Mouse (Mus musculus) neural tube, embryonic 14.5 days (tissue): ENCODE results near the gene Slc41a1. TPM values are rescaled to one million over a fixed set of nuclear protein-coding genes. Genes with fewer than 3 reads are reported as not detected.

Experiments used
- ATAC-seq: fragments of 200-750 bp; cut with Nextera tagmentation; 2 replicates; pipeline ENCODE4 v1.8.0; 2017; ENCODE audit warnings: low read depth, mild to moderate bottlenecking, moderate TSS enrichment, moderate library complexity
- H3K27ac ChIP-seq: fragments of 300-500 bp; sonication (generic); 2 replicates; pipeline ENCODE4 v1.5.1; 2014; ENCODE audit warnings: low read depth, mild to moderate bottlenecking, control low read depth, low read length, moderate library complexity, mixed read lengths
- H3K27me3 ChIP-seq: fragments of 300-500 bp; sonication (generic); 2 replicates; pipeline ENCODE4 v1.6.1; 2014; ENCODE audit warnings: low read length; ENCODE audit not compliant: control insufficient read depth, insufficient read depth
- H3K36me3 ChIP-seq: fragments of 300-500 bp; sonication (generic); 2 replicates; pipeline ENCODE4 v1.6.1; 2014; ENCODE audit warnings: low read length, mixed read lengths; ENCODE audit not compliant: control insufficient read depth, insufficient read depth
- H3K4me1 ChIP-seq: fragments of 300-500 bp; sonication (generic); 2 replicates; pipeline ENCODE4 v1.6.1; 2014; ENCODE audit warnings: low read length; ENCODE audit not compliant: control insufficient read depth, insufficient read depth
- H3K4me2 ChIP-seq: fragments of 300-500 bp; sonication (generic); 2 replicates; pipeline ENCODE4 v1.6.1; 2014; ENCODE audit warnings: mild to moderate bottlenecking, low read depth, low read length, control low read depth
- H3K4me3 ChIP-seq: fragments of 300-500 bp; sonication (generic); 2 replicates; pipeline ENCODE4 v1.5.1; 2014; ENCODE audit warnings: low read depth, low read length, control low read depth, mixed read lengths
- H3K9ac ChIP-seq: fragments of 300-500 bp; sonication (generic); replicated peaks from 2 replicates; pipeline ENCODE4 v1.6.1; 2014; ENCODE audit warnings: low read depth, mild to moderate bottlenecking, control low read depth, low read length, mixed read lengths
- H3K9me3 ChIP-seq: fragments of 300-500 bp; sonication (generic); 2 replicates; pipeline ENCODE4 v1.6.1; 2016; ENCODE audit warnings: low read length; ENCODE audit not compliant: control insufficient read depth
- WGBS: fragments of 180-500 bp; shearing (Covaris S2); extraction: QIAGEN DNeasy Blood & Tissue Kit; methylation state at CpG from one replicate; pipeline ENCODE4 v1.1.7; 2014; 5-methylcytosine and 5-hydroxymethylcytosine counted together
- polyA plus RNA-seq: library from polyadenylated mRNA; unstranded; fragments of >200 nt; fragmentation: Nextera tagmentation; extraction: Ambion mirVana; gene quantifications from 2 replicates; pipeline ENCODE4 v1.2.1, GENCODE M21; 2014

The Slc41a1 gene
- polyA plus RNA-seq, 1 experiment from 2014 or later, result 7.8 TPM

GRCm38 (mm10) chr1:131830971-131831641, 3.8 kb downstream of the Slc41a1 start:
- Histone ChIP-seq H3K9ac (no peak overlapping the region), H3K4me1 (peaks cover 19% of the 10 kb centered on the region), H3K9me3 (no peaks in the 10 kb centered on the region), H3K4me3 (no peak overlapping the region), H3K4me2 (no peak overlapping the region), H3K27me3 (no peaks in the 10 kb centered on the region), H3K36me3 (no peaks in the 10 kb centered on the region), H3K27ac (no peak overlapping the region)
- WGBS, result 80% methylated on average over 8 of the region's 8 CpGs
- no peak for ATAC-seq

DNA sequence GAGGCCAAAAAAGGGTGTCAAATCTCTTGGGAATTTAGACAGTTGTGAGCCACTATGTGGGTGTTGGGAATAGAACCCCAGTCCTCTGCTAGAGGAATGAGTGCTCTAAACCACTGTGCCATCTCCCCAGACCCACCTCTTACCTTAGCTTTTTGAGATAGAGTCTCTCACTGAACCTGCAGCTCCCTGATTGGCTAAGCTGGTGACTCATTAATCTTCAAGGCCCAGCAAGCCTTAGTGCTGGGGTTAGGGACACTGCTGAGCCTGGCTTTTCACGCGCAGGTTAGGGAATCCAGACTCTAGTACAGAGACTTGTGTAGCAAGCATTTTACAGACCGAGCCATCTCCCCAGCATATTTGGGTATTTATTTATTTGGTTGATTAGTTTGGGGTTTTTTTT, 9.7 kb downstream of the Slc41a1 start:
- Histone ChIP-seq H3K36me3 (peaks cover 8% of the 10 kb centered on the region), H3K27me3 (no peaks in the 10 kb centered on the region), H3K27ac (no peak overlapping the region), H3K4me3 (no peak overlapping the region), H3K4me1 (peaks cover 1% of the 10 kb centered on the region; the same call in 1 of the 2 replicates), H3K9me3 (no peaks in the 10 kb centered on the region), H3K9ac (no peak overlapping the region), H3K4me2 (no peak overlapping the region)
- no peak for ATAC-seq
- WGBS, result 79% methylated on average over 3 of the region's 3 CpGs

DNA sequence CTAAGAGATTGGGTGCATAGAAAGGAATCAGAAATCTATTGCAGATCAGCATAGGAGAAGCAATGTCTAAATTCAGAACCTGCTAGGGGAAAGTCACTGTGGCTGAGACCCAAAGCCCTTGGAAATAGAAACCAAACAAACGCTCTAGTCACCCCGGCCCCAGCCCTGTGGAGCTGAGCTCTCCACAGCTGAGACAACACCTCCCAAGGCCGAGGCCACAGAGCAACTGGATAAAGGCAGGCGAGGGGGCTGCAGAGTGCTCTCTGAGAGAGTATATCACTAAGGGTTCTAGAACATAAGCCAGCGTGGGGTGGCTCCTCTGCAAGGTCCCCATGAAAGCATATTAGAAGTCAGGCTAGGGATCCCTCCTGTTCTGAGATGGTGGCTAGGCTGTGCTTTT, 11.2 kb downstream of the Slc41a1 start:
- Histone ChIP-seq H3K27me3 (no peaks in the 10 kb centered on the region), H3K9ac (no peak overlapping the region), H3K4me2 (no peak overlapping the region), H3K4me3 (no peak overlapping the region), H3K4me1 (no peaks in the 10 kb centered on the region), H3K27ac (no peak overlapping the region), H3K36me3 (peaks cover 9% of the 10 kb centered on the region), H3K9me3 (no peaks in the 10 kb centered on the region)
- no peak for ATAC-seq
- WGBS, result 90% methylated on average over 5 of the region's 5 CpGs

DNA sequence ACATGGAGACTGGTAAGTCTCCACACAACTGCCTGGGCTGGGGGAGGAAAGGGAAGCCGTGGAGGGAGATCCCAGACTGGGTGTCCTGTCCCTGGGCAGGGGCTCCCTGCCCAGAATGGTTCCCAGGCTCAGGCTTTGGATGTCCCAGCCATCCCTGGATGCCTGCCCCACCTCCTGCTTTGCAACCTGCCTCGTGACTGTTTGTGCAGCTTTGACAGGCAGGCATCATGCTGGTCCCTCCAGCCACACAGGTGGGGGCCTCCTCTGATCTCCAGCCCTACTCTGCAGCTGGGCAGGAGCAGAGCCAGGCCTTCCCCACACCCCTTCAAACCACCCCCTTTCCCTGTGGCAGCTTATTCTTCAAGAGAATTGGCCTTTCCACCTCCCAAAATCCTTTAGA, 12.0 kb downstream of the Slc41a1 start:
- Histone ChIP-seq H3K9me3 (no peaks in the 10 kb centered on the region), H3K27me3 (no peaks in the 10 kb centered on the region), H3K9ac (no peak overlapping the region), H3K27ac (no peak overlapping the region), H3K4me2 (no peak overlapping the region), H3K4me1 (no peaks in the 10 kb centered on the region), H3K36me3 (peaks cover 17% of the 10 kb centered on the region), H3K4me3 (no peak overlapping the region)
- WGBS, result 52% methylated on average over 2 of the region's 2 CpGs
- no peak for ATAC-seq

GRCm38 (mm10) chr1:131842221-131842620, 14.9 kb downstream of the Slc41a1 start:
- Histone ChIP-seq H3K4me3 (no peak overlapping the region), H3K4me1 (no peaks in the 10 kb centered on the region), H3K27ac (no peak overlapping the region), H3K36me3 (peaks cover 24% of the 10 kb centered on the region), H3K9me3 (no peaks in the 10 kb centered on the region), H3K4me2 (no peak overlapping the region), H3K9ac (no peak overlapping the region), H3K27me3 (no peaks in the 10 kb centered on the region)
- 87% methylated on average over 4 of the region's 4 CpGs for WGBS
- no peak for ATAC-seq

DNA sequence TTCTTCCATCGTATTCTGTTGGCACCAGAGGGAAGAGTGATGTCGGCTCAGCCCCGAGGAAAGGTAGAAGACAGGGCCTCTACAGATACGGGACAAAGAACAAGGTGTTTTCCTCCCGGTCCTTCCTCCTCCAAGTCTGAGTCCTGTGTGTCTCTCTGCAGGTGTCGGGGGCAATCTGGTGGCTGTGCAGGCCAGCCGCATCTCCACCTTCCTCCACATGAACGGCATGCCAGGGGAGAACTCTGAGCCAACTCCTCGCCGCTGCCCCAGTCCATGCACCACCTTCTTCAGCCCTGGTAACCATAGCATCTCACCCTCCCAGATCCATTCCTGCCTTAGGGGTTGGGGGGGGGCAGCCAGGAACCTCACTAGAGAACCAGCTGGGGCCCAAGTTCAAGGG, 16.5 kb downstream of the Slc41a1 start:
- Histone ChIP-seq H3K9me3 (no peaks in the 10 kb centered on the region), H3K27ac (no peak overlapping the region), H3K27me3 (no peaks in the 10 kb centered on the region), H3K4me2 (no peak overlapping the region), H3K4me1 (no peaks in the 10 kb centered on the region), H3K36me3 (peaks cover 27% of the 10 kb centered on the region), H3K4me3 (no peak overlapping the region), H3K9ac (no peak overlapping the region)
- 94% methylated on average over 10 of the region's 10 CpGs for WGBS
- no peak for ATAC-seq

DNA sequence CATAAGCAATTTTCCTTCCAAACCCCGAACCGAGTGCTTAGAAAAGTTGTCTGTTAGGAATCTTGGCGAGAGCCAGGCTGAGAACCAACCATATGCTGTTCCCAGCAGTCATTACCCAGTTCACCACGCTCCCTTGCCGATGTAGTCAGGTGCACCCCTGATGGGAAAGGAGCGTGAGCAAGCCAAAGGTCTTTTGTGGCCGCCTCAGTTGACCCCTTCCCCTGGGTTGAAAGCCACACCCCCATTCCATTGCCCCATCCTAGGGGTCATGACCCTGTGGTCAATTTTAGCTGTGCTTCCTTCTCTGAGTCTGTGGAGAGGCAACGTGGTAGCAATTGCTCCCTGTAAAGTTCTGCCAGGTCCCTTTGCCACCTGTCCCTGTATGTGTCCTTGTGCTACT, 17.6 kb downstream of the Slc41a1 start:
- H3K36me3 ChIP-seq, result peaks cover 27% of the 10 kb centered on the region
- 55% methylated on average over 8 of the region's 8 CpGs for WGBS
- no peak for ATAC-seq

DNA sequence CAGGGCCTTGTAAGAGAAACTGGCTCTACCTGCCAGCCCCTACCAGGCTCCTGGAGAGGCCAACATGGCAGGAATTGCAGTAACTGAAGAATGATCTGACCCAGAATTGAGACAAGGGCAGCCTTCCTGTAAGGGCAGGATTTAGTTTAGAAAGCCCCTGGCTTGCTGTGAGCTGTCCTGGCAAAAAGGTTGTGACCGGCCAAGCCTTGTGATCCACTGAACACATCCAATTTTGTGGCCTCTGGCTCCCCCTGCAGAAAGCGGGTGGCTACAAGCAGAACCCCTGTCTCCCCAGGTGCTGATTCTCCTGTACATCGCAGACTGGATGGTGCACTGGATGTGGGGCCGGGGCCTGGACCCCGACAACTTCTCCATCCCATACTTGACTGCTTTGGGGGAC, 19.0 kb downstream of the Slc41a1 start:
- H3K4me1 ChIP-seq, result no peaks in the 10 kb centered on the region
- no peaks in the 10 kb centered on the region for H3K27me3 ChIP-seq
- ATAC-seq, result no peak
- H3K9me3 ChIP-seq, result no peaks in the 10 kb centered on the region
- peaks cover 22% of the 10 kb centered on the region for H3K36me3 ChIP-seq
- H3K4me2 ChIP-seq, result no peak overlapping the region
- H3K9ac ChIP-seq, result no peak overlapping the region
- H3K4me3 ChIP-seq, result no peak overlapping the region
- WGBS, result 81% methylated on average over 5 of the region's 5 CpGs
- no peak overlapping the region for H3K27ac ChIP-seq

More for the DNA sequence above, 17.6 kb downstream of the Slc41a1 start:
- no peaks in the 10 kb centered on the region for H3K27me3 ChIP-seq
- H3K9me3 ChIP-seq, result no peaks in the 10 kb centered on the region
- H3K4me2 ChIP-seq, result no peak overlapping the region
- no peak overlapping the region for H3K27ac ChIP-seq
- no peak overlapping the region for H3K4me3 ChIP-seq
- H3K9ac ChIP-seq, result no peak overlapping the region
- no peaks in the 10 kb centered on the region for H3K4me1 ChIP-seq

- ATAC-seq, result no peak
- Histone ChIP-seq H3K4me2 (no peak overlapping the region), H3K27me3 (no peaks in the 10 kb centered on the region), H3K27ac (no peak overlapping the region), H3K9ac (no peak overlapping the region), H3K4me1 (no peaks in the 10 kb centered on the region), H3K9me3 (no peaks in the 10 kb centered on the region), H3K4me3 (no peak overlapping the region), H3K36me3 (no peaks in the 10 kb centered on the region)
- 84% methylated on average over 4 of the region's 4 CpGs for WGBS
Measured at GRCm38 (mm10) chr1:131861811-131862210, 34.5 kb downstream of the Slc41a1 start.
